12 mouse cellular contexts compared by ENCODE assay signal in the genomic region with DNA sequence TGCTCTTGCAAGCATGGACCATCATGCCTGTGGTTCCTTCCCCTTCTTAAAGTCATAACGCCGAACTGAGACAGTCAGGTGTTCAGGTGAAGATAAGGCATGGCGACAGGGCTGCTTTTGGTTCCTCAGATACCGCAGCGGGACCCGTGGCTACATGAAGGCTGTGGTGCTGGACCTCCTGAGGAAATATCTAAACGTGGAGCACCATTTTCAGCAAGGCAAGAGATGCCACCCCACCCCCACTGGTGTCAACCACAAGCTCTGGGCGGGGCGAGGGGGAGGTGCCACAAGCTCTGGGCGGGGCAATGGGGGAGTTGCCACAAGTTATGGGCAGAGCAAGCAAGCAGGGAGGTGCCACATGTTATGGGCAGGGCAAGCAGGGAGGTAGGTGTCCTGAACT.
DNase-seq lines count a peak whose midpoint lies in the region; ATAC-seq and TF ChIP-seq lines count a peak whose summit lies in the region.
"Had no signal": no experiment of that assay in that cellular context is flagged by ENCODE, and none has a peak within 500 bp of the region (broad histone marks: within the 10 kb centered on the region; RNA-seq: fewer than 3 reads in every experiment).

No protein-coding gene starts in this region.

- TF ChIP-seq EP300 in CH12.LX (IDR thresholded peaks at IDR 0.05; ENCODE audit: low read length): no peak
- no peak for TF ChIP-seq EP300 in stomach, postnatal 0 days (optimal IDR thresholded peaks at IDR 0.05)

- peaks cover 0 to 14% of the 10 kb centered on the region in 2 experiments for H3K36me3 ChIP-seq in CH12.LX (replicated peaks in 1 of 2; ENCODE audit: control insufficient read depth in 1 of 2, insufficient read depth in 1 of 2, low read length in 1 of 2)
- H3K36me3 ChIP-seq in liver, embryonic 16.5 days (ENCODE audit: control insufficient read depth, insufficient read depth): no peaks in the 10 kb centered on the region
- H3K36me3 ChIP-seq in stomach, postnatal 0 days (ENCODE audit: control insufficient read depth, insufficient read depth, low read length): peaks cover 2% of the 10 kb centered on the region; the same call in 1 of the 2 replicates
- no peaks in the 10 kb centered on the region for H3K36me3 ChIP-seq in midbrain, embryonic 16.5 days (ENCODE audit: control insufficient read depth, insufficient read depth, low read length)
- H3K36me3 ChIP-seq: limb, embryonic 15.5 days; midbrain, embryonic 12.5 days had no signal

- H3K79me2 ChIP-seq in CH12.LX (replicated peaks; ENCODE audit: control insufficient read depth, extremely low read depth, insufficient read depth, poor library complexity, severe bottlenecking): no peaks in the 10 kb centered on the region

- DNase-seq in CH12.LX (ENCODE audit: extremely low read depth): peak; percentile 42
- peak; percentile 32 for DNase-seq in c-Kit-positive CD71-negative TER-119-negative erythroid progenitor cells, embryonic 14.5 days (ENCODE audit: low read depth)
- DNase-seq in stomach, postnatal 0 days (ENCODE audit: low spot score): peak; percentile 26
- DNase-seq in layer of hippocampus, postnatal 10 days (ENCODE audit: low spot score in 2 of 2): no peak
- DNase-seq in gastrocnemius, postnatal 25 days: no peak
- no peak for DNase-seq in right cerebral cortex, postnatal 25 days
- DNase-seq: cerebellum, adult 8-10 months; kidney, adult 11 months had no signal

- in situ Hi-C loops in CH12.LX (cut with MboI; ENCODE audit: low pct_ligation_motif_present, low pct_unique_long_range_greater_than_20kb, low sequenced_read_pairs): no loop called here

- H3K9ac ChIP-seq in CH12.LX (ENCODE audit: insufficient read depth, low read depth): no peak overlapping the region
- H3K9ac ChIP-seq in liver, embryonic 16.5 days (ENCODE audit: low read depth, low read length): no peak overlapping the region
- H3K9ac ChIP-seq in stomach, postnatal 0 days (ENCODE audit: low read length): no peak overlapping the region
- H3K9ac ChIP-seq in midbrain, embryonic 16.5 days (ENCODE audit: low read depth, low read length): no peak overlapping the region
- H3K9ac ChIP-seq: limb, embryonic 15.5 days; midbrain, embryonic 12.5 days had no signal

- no peak for TF ChIP-seq RAD21 in CH12.LX (IDR thresholded peaks at IDR 0.05; ENCODE audit: low read depth, low read length)

- peak overlapping the region in 1 of 3 experiments; percentile 8 for H3K4me3 ChIP-seq in CH12.LX (replicated peaks in 1 of 3; ENCODE audit: low read depth in 2 of 3, low read length in 2 of 3, poor library complexity in 1 of 3)
- H3K4me3 ChIP-seq in liver, embryonic 16.5 days (ENCODE audit: low read depth, low read length): no peak overlapping the region
- H3K4me3 ChIP-seq in stomach, postnatal 0 days (ENCODE audit: low read depth, low read length): no peak overlapping the region
- no peak overlapping the region for H3K4me3 ChIP-seq in midbrain, embryonic 16.5 days (ENCODE audit: low read depth, low read length)
- H3K4me3 ChIP-seq: limb, embryonic 15.5 days; midbrain, embryonic 12.5 days had no signal

- dilution Hi-C loops in CH12.LX (cut with MboI; ENCODE audit: extremely low pct_ligation_motif_present, extremely low pct_unique_long_range_greater_than_20kb, low sequenced_read_pairs): no loop called here

- peaks cover 17 to 42% of the 10 kb centered on the region in 2 experiments for H3K4me1 ChIP-seq in CH12.LX (ENCODE audit: control insufficient read depth in 1 of 2, insufficient read depth in 2 of 2)
- H3K4me1 ChIP-seq in liver, embryonic 16.5 days (ENCODE audit: control insufficient read depth, low read depth, low read length): no peaks in the 10 kb centered on the region; the same call in 1 of the 2 replicates
- no peaks in the 10 kb centered on the region for H3K4me1 ChIP-seq in stomach, postnatal 0 days (replicated peaks; ENCODE audit: control insufficient read depth, insufficient read depth)
- no peaks in the 10 kb centered on the region for H3K4me1 ChIP-seq in midbrain, embryonic 16.5 days (ENCODE audit: control insufficient read depth, insufficient read depth, low read length)
- H3K4me1 ChIP-seq: limb, embryonic 15.5 days; midbrain, embryonic 12.5 days had no signal

- no peaks in the 10 kb centered on the region for H3K27me3 ChIP-seq in CH12.LX (replicated peaks)
- H3K27me3 ChIP-seq in liver, embryonic 16.5 days (ENCODE audit: control insufficient read depth, insufficient read depth, low read depth, low read length): no peaks in the 10 kb centered on the region
- H3K27me3 ChIP-seq in stomach, postnatal 0 days (ENCODE audit: control insufficient read depth, insufficient read depth, low read length): no peaks in the 10 kb centered on the region
- H3K27me3 ChIP-seq in midbrain, embryonic 16.5 days (ENCODE audit: control insufficient read depth, insufficient read depth, low read depth, low read length): no peaks in the 10 kb centered on the region
- H3K27me3 ChIP-seq: limb, embryonic 15.5 days; midbrain, embryonic 12.5 days had no signal

- WGBS in liver, embryonic 16.5 days (ENCODE audit: insufficient replicate concordance): 22% methylated on average over 10 of the region's 10 CpGs
- 56% methylated on average over 10 of the region's 10 CpGs for WGBS in stomach, postnatal 0 days
- 73% methylated on average over 10 of the region's 10 CpGs for WGBS in midbrain, embryonic 16.5 days

- H3K4me2 ChIP-seq in CH12.LX (ENCODE audit: insufficient read depth, low read depth, poor library complexity, severe bottlenecking): 0 out of 2 replicates have a peak overlapping the region, but pooled peaks have one; percentile 1
- no peak overlapping the region for H3K4me2 ChIP-seq in liver, embryonic 16.5 days (ENCODE audit: low read depth, low read length)
- H3K4me2 ChIP-seq in stomach, postnatal 0 days (replicated peaks; ENCODE audit: low read depth): no peak overlapping the region
- no peak overlapping the region for H3K4me2 ChIP-seq in midbrain, embryonic 16.5 days (ENCODE audit: low read length)
- H3K4me2 ChIP-seq: limb, embryonic 15.5 days; midbrain, embryonic 12.5 days had no signal

- peak; percentile 61 for ATAC-seq in liver, embryonic 16.5 days (ENCODE audit: low read depth)
- ATAC-seq in stomach, postnatal 0 days (ENCODE audit: low FRiP score, low TSS enrichment): no peak
- ATAC-seq in midbrain, embryonic 16.5 days: no peak

- no peak overlapping the region for H3K27ac ChIP-seq in CH12.LX (ENCODE audit: insufficient read depth, low read depth)
- H3K27ac ChIP-seq in liver, embryonic 16.5 days (ENCODE audit: low read length): no peak overlapping the region
- no peak overlapping the region for H3K27ac ChIP-seq in stomach, postnatal 0 days (replicated peaks)
- no peak overlapping the region for H3K27ac ChIP-seq in midbrain, embryonic 16.5 days (ENCODE audit: low read length)
- H3K27ac ChIP-seq: limb, embryonic 15.5 days; midbrain, embryonic 12.5 days had no signal

- no peak for TF ChIP-seq CTCF in CH12.LX (conservative IDR thresholded peaks at IDR 0.05 in 1 of 2, IDR thresholded peaks at IDR 0.05 in 1 of 2; ENCODE audit: low read depth in 2 of 2, low read length in 2 of 2)
- no peak for TF ChIP-seq CTCF in stomach, postnatal 0 days (IDR thresholded peaks at IDR 0.05; ENCODE audit: low read depth)

- TF ChIP-seq POLR2A in CH12.LX (IDR thresholded peaks at IDR 0.05; ENCODE audit: low read depth, low read length): no peak

- no peaks in the 10 kb centered on the region for H3K9me3 ChIP-seq in CH12.LX (replicated peaks; ENCODE audit: low read length)
- no peaks in the 10 kb centered on the region for H3K9me3 ChIP-seq in liver, embryonic 16.5 days (replicated peaks; ENCODE audit: control insufficient read depth, low read length)
- H3K9me3 ChIP-seq in stomach, postnatal 0 days (ENCODE audit: control insufficient read depth, low read length): no peaks in the 10 kb centered on the region
- H3K9me3 ChIP-seq in midbrain, embryonic 16.5 days (replicated peaks; ENCODE audit: control insufficient read depth, low read length, poor library complexity, severe bottlenecking): no peaks in the 10 kb centered on the region
- H3K9me3 ChIP-seq: limb, embryonic 15.5 days; midbrain, embryonic 12.5 days had no signal

TF ChIP-seq in CH12.LX, 34 proteins besides CTCF, POLR2A, EP300 and RAD21:
- TF ChIP-seq MYC (IDR thresholded peaks at IDR 0.05; ENCODE audit: low read depth, low read length) (no peak), UBTF (IDR thresholded peaks at IDR 0.05; ENCODE audit: low read depth, low read length) (no peak), TCF12 (IDR thresholded peaks at IDR 0.05; ENCODE audit: low read depth, low read length) (no peak), USF1 (IDR thresholded peaks at IDR 0.05; ENCODE audit: low read depth, low read length) (no peak), PAX5 (IDR thresholded peaks at IDR 0.05; ENCODE audit: low read length) (no peak), IRF4 (IDR thresholded peaks at IDR 0.05; ENCODE audit: low read depth, low read length) (no peak), ZKSCAN1 (IDR thresholded peaks at IDR 0.05; ENCODE audit: borderline replicate concordance, low read depth, low read length) (no peak), MAZ (IDR thresholded peaks at IDR 0.05; ENCODE audit: low read depth, low read length) (no peak), MAX (IDR thresholded peaks at IDR 0.05; ENCODE audit: low read length) (no peak), ELF1 (IDR thresholded peaks at IDR 0.05; ENCODE audit: low read depth, low read length) (no peak), CHD2 (IDR thresholded peaks at IDR 0.05; ENCODE audit: low read length) (no peak), JUND (conservative IDR thresholded peaks at IDR 0.05; ENCODE audit: low read depth, low read length) (no peak), SIN3A (IDR thresholded peaks at IDR 0.05; ENCODE audit: low read length) (no peak), POLR2AphosphoS2 (IDR thresholded peaks at IDR 0.05; ENCODE audit: low read depth, low read length) (no peak), CHD1 (IDR thresholded peaks at IDR 0.05; ENCODE audit: low read depth, low read length) (no peak), BHLHE40 (IDR thresholded peaks at IDR 0.05; ENCODE audit: low read depth, low read length) (no peak), ZNF384 (IDR thresholded peaks at IDR 0.05; ENCODE audit: low read depth, low read length) (no peak), NELFE (IDR thresholded peaks at IDR 0.05; ENCODE audit: low read depth, low read length) (no peak), SMC3 (IDR thresholded peaks at IDR 0.05; ENCODE audit: low read depth, low read length) (no peak)

Comparison
In these comparisons a context has a peak if more than half of its experiments do, and no peak if none do; other contexts are left out.
1. DNase-seq: peak in CH12.LX (single experiment), c-Kit-positive CD71-negative TER-119-negative erythroid progenitor cells, embryonic 14.5 days (single experiment) and stomach, postnatal 0 days (single experiment); none in layer of hippocampus, postnatal 10 days (0 of 2), gastrocnemius, postnatal 25 days (single experiment) and right cerebral cortex, postnatal 25 days (single experiment).